Mouse (Mus musculus) monocyte, adult 2 months (primary cell): ENCODE data around the gene Ly75.

ENCODE experiments used
- DNase-seq, 2 experiments: peaks; one replicate each; pipeline ENCODE4 v3.0.0; 2022; ENCODE audit warnings: low spot score in 2 of 2, low read depth in 1 of 2

Gene Ly75

DNA sequence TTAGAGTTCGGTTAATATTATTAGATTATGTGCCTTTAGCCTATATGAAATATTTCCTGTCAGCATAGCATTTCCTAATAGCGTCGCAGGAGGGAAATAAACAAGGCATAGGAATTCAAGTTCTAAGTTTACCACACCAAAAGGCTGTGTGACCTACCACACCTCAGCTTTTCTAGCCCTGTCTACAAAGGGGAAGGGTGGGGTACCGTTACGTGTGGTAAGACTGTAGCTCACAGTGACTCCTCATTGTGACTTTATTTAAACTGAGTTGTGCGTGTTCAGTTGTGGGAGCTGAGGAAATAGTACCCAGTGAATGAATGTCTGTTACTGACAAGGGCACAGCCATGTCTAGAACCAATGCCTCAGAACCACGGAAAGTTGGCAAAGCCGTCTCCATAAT is 8.0 kb downstream of the Ly75 start:
- DNase-seq = no peak

DNA sequence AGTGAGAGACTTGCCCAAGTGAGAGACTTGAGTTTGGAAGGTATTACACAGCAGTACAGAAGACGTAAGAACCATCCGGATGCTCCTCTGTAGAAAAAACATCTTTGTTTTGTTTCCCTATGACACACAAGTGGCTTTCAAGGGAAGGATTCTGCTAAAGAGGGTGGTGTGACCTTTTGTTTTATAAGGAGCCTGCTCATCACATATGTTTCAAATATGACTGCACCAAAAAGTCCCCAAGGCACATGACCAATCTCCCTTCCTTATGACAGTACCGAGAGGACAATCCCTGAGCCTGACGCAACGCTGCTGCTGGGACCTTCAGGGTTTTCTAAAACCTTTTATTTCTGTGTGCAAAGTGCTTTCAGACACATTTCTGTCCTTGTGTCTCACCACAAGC is 12.9 kb downstream of the Ly75 start:
- DNase-seq = no peak

DNA sequence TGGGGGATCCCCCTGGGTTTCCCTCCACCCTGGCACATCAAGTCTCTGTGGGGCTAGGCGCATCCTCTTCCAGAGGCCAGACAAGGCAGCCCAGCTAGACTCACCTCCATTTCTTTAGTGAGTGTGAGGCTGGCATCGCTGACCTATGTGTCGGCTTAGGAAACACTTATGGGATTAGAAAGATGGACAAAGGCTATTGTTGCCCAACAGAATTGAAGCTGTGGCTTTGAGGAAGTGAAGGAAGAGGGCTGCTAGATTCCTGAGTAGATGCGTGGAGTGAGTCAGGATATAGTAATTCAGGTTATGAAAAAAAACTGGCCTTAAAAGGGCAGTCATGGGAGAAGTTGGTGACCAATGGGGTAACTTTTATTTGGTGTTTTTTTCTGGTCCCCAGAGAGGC is 13.6 kb downstream of the Ly75 start:
- no peak for DNase-seq

DNA sequence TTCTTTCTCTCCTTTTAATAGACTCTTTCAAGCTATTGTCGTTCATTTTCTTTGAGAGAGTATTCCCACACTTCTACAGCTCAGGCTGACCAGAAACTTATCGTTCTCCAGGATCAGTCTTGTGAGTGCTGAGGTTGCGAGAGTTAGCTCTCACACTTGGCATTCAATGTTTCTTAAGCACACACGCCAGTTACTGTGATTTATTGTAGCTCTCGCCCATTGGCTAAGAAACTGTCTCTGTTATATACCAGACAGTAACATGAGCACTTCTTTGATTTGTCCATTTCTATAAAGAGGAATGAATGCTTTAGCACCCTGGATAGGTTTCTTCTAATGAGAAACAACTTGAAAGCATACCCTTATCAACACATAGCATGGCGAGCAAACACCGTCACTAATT is 15.2 kb downstream of the Ly75 start:
- DNase-seq = no peak

DNA sequence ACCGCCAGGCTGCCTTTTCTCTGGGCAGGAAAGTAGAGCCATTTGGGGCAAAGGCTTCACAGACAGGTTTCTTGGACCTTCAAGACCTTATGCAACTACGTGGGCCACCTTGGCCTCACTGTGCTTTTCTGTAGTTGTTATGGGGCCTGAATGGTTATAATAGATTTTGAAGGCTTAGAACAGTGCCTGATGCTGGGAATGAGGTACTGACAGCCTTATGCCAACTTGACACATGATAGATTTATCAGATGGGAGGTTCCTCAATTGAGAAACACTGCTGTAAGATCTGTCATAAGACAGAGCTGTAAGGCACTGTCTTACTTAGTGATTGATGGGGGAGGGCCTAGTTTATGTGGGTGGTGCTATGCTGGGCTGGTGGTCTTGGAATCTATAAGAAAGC is 15.9 kb downstream of the Ly75 start:
- DNase-seq = no peak

DNA sequence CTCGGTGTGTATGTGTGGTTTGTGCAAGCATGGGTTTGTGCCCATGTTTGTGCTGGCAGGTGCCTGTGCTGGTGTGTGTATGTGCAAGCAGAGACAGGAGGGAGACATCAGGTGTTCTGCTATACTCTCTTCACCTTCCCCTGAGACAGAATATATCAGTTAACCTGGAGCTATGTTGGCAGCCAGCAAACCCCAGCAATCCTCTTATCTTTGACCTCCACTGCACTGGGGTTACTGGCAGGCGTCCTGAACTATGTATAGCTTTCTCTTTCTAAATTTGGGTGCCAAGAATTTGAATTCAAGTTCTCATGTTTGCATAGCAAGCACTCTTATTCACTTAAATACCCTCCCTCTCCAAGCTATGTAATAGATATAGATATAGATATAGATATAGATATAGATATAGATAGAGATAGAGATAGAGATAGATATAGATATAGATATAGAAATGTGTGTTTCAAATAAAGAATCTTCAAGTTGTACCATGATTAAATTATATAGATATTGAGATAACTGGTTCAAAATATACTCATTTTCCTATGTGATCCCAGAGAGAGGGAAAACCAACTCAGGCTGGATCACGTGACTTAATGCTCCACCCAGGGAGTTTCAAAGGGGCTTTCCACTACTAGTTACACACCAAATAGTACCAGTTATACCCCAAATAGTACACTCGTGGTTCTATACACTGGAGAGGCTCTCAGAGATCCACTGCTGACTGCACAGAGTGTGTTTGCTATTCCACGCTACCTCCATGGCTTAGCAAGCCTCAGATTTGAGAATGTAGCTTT is 17.1 kb downstream of the Ly75 start:
- no peak for DNase-seq

DNA sequence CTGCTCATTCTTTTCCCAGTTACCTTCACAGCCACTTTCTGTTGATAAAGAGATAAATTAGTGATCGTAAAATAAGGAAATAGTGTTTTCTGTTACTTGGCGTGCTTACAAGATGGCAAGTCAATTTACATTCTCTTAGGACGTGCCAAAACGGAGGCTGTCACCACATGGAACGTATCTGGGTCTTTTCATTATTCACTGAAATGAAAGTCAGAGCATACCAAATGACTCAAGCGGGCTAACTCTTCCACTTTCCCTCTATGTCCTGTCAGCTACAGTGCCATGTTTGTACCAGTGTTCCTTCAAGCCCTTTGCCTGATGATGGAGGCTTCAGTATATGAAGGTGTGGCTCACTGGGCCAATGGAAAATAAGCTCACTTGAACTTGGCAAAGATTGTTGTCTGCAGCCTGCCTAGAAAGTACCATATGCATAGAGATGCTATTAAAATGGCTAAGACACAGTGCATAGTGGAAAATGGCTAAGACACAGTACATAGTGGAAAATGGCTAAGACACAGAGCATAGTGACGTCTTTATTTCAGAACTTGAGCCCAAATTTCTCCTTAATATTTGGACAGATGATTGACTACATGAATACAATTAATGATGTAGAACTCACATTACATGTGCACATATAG is 17.8 kb downstream of the Ly75 start:
- DNase-seq = no peak

DNA sequence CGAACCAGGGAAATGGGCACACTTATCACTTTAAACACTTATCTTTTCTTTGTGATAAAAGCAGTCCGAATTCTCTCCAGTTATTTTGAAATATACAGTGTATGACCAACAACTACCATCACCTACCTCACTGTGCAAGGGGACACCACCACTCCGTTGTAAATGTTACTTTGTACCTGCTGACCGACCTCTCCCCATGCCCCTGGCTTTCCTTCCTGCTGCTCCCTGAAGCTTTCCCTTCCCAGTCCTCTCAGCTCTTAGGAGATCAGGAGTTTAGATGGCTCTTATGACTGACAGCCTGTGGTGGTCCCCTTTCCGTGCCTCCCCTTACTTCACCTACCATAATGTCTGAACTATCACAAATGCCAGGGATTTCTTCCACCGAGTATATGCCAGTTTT is 21.0 kb downstream of the Ly75 start:
- no peak for DNase-seq

DNA sequence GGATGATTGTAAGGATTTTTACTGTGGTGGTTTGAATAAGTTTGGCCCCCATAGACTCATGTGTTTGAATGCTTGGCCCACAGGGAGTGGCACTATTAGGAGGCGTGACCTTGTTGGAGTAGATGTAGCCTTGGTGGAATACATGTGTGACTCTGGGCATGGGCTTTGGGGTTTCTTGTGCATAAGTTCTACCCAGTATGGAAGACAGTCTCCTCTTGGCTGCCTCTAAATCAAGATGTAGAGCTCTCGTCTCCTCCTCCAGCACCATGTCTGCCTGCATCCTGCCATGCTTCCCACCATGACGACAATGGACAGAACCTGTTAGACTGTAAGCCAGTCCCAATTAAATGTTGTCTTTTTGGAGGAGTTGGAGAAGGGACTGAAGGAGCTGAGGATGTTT is 23.3 kb downstream of the Ly75 start:
- no peak for DNase-seq

DNA sequence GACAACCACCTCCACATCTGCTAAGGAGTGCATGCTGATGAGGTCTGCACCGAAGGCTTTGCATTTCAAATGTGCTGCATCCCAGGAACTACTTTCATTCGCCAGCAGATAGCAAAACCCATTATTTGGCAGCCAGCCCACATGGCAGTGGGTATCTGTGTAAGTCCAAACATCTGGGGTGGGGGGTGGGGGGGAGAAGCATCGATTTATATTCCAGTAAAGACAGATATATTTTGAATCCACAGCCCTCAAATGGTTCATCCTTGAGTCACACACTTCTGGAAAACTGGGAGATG is 27.8 kb downstream of the Ly75 start:
- no peak for DNase-seq

DNA sequence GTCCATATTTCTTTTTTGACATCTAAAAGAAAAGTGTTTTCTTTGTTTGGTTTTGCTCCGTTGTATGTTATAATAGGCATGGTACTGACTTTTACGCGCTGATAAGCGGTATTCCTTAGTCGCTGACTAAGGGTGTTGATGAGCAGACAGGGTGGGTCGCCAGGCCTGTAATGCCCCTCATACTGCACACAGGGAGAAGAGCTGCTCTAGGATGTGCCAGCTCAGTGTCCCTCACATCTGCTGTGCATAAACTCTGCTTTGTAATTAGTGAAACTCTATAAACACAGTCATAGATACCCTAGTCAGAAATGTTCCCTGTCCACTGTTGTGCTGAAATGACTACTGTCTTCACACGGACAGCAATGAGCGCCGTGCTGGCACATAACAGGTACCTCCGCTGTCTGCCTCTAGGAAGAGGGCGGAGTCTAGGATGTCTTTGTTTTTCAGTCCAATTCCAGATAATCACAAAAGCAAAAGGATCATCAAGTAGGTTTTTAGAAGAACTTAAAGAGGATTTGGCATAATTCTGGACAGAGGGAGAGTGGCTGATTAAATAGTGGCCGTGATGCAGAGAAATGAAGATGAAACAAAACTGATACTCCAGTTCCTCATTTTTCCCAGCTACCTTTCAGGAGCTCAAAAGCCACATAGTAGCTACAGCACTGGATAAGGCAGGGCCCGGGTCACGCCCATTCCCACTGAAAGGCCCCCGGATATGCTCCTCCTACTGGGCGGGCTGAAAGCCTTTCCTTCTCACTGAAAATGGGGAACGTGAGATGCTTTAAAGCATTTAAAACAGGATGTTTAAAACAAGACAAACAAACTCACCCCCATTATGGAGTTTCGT is 28.3 kb downstream of the Ly75 start:
- no peak for DNase-seq

DNA sequence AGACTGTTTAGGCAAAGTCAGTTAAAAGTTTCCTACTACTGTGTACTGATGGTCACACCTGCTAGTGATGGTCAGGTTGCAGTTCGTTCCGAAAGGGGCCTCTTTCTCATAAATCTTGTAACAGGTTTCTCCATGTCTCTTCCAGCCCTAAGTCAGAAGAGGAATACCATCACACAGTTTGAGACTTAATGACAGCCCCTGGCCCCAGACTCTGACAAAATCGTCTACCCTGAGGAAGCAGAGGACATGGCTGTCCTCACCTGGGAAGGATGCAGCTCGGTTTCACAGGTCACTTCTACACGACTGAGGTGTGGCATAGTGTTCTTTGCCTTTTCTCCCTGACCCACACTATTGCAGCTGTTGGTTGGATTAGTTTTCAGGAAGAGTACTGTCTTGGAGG is 30.8 kb downstream of the Ly75 start:
- DNase-seq = no peak

DNA sequence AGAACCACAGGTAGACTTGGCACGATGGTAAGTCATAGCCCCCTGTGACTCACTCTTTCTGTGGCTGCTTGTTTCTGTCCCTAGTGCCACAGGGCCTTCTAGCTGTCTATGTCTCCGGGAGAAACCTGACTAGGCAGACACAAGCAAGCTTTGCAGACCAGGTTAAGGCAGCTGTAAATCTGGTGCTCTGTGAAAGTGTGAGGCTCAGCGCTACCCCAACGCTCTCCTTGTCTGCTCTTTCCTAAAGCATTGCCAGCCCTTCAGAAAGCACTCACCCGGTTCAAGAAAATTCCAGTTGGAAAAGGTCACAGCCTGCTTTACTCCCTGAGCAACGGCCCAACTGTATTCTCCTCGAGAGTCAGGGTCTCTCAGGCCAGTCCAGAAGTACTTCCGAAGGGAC is 31.3 kb downstream of the Ly75 start:
- no peak for DNase-seq

DNA sequence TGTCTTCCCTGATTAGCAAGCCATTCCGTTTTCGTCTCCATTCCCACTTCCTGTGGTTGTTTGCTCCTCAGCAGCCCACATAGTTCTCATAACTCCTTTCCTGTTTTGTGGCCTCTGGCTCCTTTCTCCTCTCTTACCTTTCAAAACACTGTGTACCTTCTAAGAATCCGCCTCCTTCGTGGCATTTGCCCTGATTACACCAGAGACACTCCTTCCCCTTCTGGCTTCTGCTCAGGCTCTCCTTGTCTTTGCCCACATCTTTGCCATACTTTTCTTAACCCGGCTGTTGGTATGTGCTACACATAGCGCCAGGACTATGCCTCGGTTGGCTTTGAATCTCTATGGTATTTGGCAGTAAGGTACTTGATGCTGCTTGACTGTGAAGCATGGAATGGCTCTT is 35.2 kb downstream of the Ly75 start:
- DNase-seq = no peak

DNA sequence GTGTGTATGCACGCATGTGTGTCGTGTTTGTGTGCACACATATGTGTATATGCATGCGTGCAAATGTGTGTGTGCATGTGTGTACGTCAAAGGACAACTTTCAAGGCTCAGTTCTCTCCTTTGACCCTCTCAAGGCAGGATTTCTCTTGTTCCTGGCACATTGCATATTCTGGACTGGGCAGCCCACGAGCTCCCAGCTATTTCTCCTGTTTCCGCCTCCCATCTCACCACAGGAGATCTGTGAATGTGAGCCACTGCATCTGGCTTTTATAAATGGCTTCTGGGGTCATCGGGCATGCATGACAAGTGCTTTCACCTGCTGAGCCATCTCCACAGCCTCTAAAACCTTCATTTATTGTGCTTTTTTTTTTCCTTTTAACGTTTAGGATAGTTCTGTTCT is 36.6 kb downstream of the Ly75 start:
- no peak for DNase-seq

DNA sequence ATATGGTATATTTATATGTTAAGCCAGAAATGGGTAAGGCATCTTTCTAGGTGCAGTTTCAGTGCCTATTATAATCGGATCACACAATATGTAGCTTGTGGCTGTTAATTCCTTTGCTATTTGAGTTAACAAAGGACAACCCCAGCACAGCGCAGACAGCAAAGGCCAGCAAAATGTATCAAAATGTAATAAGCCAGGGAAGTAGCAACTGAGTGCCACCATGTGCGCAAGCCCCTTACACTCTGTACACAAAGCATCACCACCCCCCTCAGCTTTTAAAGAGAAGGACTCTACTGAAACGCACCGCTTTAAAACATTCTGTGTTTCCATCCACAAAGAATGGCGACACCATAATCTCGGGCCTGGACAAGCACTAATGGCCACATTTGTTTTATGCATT is 37.4 kb downstream of the Ly75 start:
- DNase-seq = no peak

DNA sequence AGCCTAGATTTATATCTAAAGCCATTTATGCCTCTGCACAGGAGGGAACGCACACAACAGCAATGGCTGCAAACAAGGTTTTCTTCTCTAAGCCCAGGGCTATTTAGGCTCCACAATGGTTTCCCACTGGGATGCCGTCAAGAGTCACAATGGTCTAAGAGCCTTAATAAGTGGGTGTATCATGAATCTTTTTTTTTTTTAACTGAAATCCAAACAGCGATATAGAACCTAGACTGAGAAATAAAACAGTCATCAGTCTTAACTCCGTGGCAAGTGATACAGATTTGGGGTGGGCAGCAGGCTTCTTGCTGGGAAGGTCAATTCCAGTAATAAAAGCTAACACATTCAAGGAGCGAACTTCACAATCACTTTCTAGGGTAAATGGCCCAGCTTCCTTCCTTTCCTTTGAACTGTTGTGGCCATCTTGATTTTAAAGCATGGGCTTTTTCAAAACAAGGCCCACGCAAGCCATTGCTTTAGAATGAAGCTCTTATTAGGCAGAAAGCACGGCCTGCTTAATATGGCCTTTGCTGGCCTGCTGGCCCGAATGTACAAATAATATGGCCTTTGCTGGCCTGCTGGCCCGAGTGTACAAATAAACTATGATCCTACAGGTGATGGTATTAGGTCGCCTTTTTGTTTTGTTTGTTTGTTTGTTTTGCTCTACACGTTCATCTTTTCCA is 39.4 kb downstream of the Ly75 start:
- DNase-seq = no peak

DNA sequence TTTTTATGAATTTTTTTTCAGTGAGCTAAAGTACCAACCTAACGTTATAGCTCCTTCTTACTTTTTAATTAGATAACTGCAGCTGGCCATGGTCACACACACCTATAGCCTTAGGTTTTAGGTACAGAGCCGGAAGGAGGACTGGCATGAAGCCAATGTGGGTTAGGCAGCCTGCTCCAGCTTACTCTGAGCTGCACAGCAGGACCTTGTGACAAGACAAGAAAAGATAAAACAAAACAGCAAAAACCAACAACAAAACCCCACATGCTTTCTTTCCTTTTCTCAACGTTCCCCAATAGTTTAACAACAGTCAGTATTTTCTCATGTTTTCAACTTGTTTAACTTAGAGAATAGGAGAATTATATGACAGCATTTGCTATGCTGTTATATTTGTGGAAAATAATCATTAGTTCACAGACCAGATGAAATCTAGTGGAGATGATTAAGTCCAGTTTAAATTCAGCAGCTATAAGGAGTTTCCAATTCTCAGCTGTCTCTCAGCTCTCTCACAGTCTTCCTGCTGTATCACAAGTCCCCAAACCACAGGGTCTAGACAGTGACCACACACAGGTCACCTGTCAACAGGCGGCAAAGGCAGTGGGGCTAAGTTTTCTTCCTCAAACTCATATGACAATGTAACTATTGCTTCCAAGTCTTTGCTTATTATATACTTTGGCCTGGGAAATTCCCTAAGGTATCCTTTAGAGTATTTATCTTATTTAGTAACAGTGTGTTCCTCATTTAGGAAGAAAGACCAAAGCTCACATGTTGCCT is 40.8 kb downstream of the Ly75 start:
- no peak for DNase-seq

DNA sequence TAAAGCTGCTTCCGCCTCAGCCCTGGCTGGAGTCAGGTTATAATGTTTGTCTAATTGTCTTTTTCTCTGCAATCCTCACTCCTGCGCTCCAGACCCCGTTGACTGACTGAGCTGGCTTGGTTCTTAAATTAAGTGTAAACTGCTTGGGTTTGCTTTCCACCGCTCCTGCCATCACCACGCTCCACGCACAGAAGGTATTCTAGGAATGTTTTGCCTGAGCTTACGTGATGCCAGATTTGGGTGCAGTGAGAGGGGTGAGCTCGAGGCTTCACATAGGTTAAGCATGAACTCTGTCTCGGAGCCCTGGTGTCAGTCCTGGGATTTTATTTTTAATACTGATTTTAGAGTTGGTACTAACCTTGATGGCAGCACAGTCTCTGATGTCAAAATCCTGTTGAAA is 45.2 kb downstream of the Ly75 start:
- no peak for DNase-seq

DNA sequence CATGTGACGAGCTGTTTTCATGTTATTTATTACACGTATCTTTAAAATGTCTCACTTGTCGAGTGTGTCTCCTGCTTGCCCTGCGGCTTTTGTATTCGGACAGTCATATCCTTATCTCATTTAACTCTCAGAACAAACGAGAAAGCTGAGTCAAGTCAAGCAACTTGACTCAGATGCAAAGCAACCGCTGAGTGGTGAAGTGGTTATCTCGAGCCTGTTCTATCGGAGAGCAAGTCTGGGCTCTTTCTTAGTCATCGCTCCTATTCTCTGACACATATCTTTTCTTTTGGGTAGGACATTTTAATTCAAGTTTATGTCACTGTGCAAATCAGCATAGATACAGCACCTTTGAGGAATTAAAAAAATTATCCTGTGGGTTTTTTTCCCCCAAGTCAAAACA is 54.5 kb downstream of the Ly75 start:
- no peak for DNase-seq

DNA sequence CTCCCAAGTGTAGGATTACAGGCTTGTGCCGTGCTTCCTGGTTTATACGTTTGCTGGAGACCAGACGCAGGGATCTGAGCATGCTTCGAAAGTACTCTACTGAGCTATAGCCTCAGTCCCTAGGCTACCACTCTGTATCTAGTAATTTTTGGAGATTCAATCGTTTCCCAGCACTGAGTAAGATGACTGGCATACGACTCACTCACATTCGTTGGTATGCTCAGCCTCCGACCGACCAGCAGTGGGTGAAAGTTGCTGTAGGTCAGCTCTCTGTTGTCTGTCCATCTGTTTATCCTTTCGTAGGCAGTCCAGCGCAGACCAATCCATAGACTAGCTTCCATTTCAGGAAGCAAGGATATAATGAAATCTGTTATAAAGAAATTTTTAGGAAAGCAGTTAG is 55.5 kb downstream of the Ly75 start:
- no peak for DNase-seq
